Mouse (Mus musculus) lung, embryonic 15.5 days (tissue): Measurements from ENCODE around the gene Foxm1. TPM values are rescaled to one million over a fixed set of nuclear protein-coding genes. Genes with fewer than 3 reads are reported as not detected.
"Not testable (repeated sequence)": the region's sequence is repeated elsewhere in the genome, so short reads cannot be mapped to it uniquely, and the experiment has no call there.

ENCODE experiments used
- ATAC-seq: fragments of 200-750 bp; cut with Nextera tagmentation; 2 replicates; pipeline ENCODE4 v1.8.0; 2017; ENCODE audit warnings: moderate number of reproducible peaks, borderline replicate concordance; ENCODE audit not compliant: low FRiP score, low TSS enrichment; ENCODE audit errors: extremely low read depth
- H3K27ac ChIP-seq: fragments of 300-500 bp; sonication (generic); 2 replicates; pipeline ENCODE4 v1.5.1; 2015; ENCODE audit warnings: moderate library complexity, mild to moderate bottlenecking, inconsistent platforms
- H3K27me3 ChIP-seq: fragments of 300-500 bp; sonication (generic); 2 replicates; pipeline ENCODE4 v1.6.1; 2015; ENCODE audit warnings: inconsistent platforms
- H3K36me3 ChIP-seq: fragments of 300-500 bp; sonication (generic); 2 replicates; pipeline ENCODE4 v1.6.1; 2015; ENCODE audit warnings: inconsistent platforms
- H3K4me1 ChIP-seq: fragments of 300-500 bp; sonication (generic); 2 replicates; pipeline ENCODE4 v1.6.1; 2015; ENCODE audit warnings: inconsistent platforms
- H3K4me2 ChIP-seq: fragments of 300-500 bp; sonication (generic); 2 replicates; pipeline ENCODE4 v1.6.1; 2015; ENCODE audit warnings: inconsistent platforms, mild to moderate bottlenecking, moderate library complexity
- H3K4me3 ChIP-seq: fragments of 300-500 bp; sonication (generic); 2 replicates; pipeline ENCODE4 v1.5.1; 2015; ENCODE audit warnings: mild to moderate bottlenecking, inconsistent platforms
- H3K9ac ChIP-seq: fragments of 300-500 bp; sonication (generic); 2 replicates; pipeline ENCODE4 v1.6.1; 2015; ENCODE audit warnings: inconsistent platforms
- H3K9me3 ChIP-seq: fragments of 300-500 bp; sonication (generic); 2 replicates; pipeline ENCODE4 v1.6.1; 2016; ENCODE audit warnings: inconsistent platforms
- WGBS: fragments of 180-500 bp; shearing (Covaris S2); methylation state at CpG from one replicate; pipeline ENCODE4 v1.1.7; 2015; 5-methylcytosine and 5-hydroxymethylcytosine counted together
- polyA plus RNA-seq: library from polyadenylated mRNA; unstranded; fragments of >200 nt; fragmentation: Nextera tagmentation; extraction: Ambion mirVana; gene quantifications from 2 replicates; pipeline ENCODE4 v1.2.1, GENCODE M21; 2015

Foxm1 gene
- polyA plus RNA-seq, 1 experiment from 2014 or later, result 41.1 TPM

DNA sequence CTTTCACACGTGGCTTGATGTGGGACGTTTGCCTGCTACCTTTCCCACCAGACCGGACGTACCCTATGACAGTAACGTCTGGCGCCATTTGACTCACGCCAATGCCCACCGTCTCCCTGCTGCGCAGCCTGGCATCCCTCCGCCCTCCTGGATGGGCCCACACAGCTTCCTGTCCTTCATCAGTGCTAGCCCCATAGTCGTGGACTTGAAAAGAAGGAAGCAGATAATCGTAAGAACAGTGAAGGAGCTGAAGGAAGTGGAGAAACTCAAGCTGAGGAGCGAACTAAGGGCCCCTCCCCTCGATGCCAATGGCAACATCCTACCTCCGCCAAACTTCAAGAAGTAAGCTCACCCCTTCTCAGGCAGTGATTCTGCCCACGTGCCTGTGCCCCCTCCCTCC is 16.9 kb downstream of the Foxm1 start:
- no peak overlapping the region for H3K27ac ChIP-seq
- no peaks in the 10 kb centered on the region for H3K27me3 ChIP-seq
- no peak overlapping the region for H3K9ac ChIP-seq
- no peaks in the 10 kb centered on the region for H3K9me3 ChIP-seq
- H3K4me1 ChIP-seq, result peaks cover 3% of the 10 kb centered on the region; the same call in 1 of the 2 replicates
- H3K4me3 ChIP-seq, result no peak overlapping the region
- no peak for ATAC-seq
- peaks cover 15% of the 10 kb centered on the region for H3K36me3 ChIP-seq
- no peak overlapping the region for H3K4me2 ChIP-seq
- 78% methylated on average over 16 of the region's 16 CpGs for WGBS

DNA sequence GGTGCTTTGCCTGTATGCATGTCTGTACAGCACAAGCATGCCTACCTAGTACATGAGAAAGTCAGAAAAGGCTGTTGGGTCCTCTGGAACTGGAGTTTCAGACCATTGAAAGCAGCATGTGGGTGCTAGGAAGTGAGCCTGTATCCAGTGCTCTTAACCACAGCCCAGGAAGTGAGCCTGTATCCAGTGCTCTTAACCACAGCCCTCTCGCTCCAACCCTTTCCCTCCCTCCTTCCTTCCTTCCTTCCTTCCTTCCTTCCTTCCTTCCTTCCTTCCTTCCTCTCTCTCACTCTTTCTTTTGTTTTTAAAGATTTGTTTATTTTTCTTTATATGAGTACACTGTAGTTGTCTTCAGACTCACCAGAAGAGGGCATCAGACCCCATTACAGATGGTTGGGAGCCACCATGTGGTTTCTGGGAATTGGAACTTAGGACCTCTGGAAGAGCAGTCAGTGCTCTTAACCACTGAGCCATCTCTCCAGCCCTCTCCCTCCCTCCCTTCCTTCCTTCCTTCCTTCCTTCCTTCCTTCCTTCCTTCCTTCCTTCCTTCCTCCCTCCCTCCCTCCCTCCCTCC is 17.9 kb downstream of the Foxm1 start:
- not testable (repeated sequence) for H3K36me3 ChIP-seq, H3K27me3 ChIP-seq, H3K4me1 ChIP-seq, H3K4me2 ChIP-seq, H3K27ac ChIP-seq, H3K9me3 ChIP-seq, ATAC-seq, H3K9ac ChIP-seq, H3K4me3 ChIP-seq
- 63% methylated on average over 1 of the region's 1 CpGs for WGBS

DNA sequence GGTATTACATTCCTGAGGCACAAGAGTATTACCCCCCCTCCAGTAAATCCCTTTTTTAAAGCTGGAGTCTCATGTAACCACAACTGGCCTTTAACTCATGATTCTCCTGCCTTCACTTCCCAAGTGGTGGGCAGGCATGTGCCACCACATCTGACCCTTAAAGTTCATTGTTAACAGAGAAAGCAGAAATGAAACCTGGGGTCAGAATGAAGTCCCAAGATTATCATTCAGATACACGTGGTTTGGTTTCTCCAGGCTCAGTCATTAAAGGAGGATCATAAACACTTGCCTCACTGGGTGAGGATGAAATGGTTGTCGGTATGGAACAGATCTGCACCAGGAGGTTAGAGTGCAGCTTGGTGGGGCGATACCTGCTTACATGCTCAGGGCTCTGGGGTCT is 18.5 kb downstream of the Foxm1 start:
- WGBS, result 66% methylated on average over 3 of the region's 3 CpGs
- H3K27me3 ChIP-seq, result no peaks in the 10 kb centered on the region
- no peak overlapping the region for H3K4me3 ChIP-seq
- no peak for ATAC-seq
- H3K4me2 ChIP-seq, result no peak overlapping the region
- H3K36me3 ChIP-seq, result peaks cover 3% of the 10 kb centered on the region; the same call in 1 of the 2 replicates
- no peak overlapping the region for H3K9ac ChIP-seq
- H3K4me1 ChIP-seq, result no peaks in the 10 kb centered on the region
- H3K9me3 ChIP-seq, result no peaks in the 10 kb centered on the region
- no peak overlapping the region for H3K27ac ChIP-seq

DNA sequence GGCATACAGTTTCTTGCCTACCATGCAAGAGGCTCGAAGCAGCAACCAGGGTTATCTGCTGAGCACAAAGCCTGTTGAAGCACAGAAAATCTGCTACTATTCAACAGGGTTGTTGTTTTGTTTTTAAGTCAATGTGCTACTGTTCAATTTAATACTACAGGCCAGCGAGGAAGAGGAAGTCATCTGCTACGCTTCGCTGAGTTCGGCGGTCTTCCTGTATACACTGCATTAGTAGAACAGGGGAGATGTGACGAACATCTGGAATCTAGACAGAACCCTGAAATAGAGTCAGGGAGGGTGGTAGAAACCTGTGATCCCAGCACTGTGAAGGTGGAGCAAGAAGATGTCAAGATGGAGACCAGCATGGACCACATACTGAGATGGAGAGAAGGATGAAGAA is 21.0 kb downstream of the Foxm1 start:
- H3K9ac ChIP-seq, result no peak overlapping the region
- ATAC-seq, result no peak
- no peak overlapping the region for H3K27ac ChIP-seq
- no peak overlapping the region for H3K4me2 ChIP-seq
- H3K36me3 ChIP-seq, result no peaks in the 10 kb centered on the region
- no peaks in the 10 kb centered on the region for H3K9me3 ChIP-seq
- H3K4me1 ChIP-seq, result no peaks in the 10 kb centered on the region
- H3K4me3 ChIP-seq, result no peak overlapping the region
- H3K27me3 ChIP-seq, result no peaks in the 10 kb centered on the region
- 72% methylated on average over 7 of the region's 7 CpGs for WGBS

DNA sequence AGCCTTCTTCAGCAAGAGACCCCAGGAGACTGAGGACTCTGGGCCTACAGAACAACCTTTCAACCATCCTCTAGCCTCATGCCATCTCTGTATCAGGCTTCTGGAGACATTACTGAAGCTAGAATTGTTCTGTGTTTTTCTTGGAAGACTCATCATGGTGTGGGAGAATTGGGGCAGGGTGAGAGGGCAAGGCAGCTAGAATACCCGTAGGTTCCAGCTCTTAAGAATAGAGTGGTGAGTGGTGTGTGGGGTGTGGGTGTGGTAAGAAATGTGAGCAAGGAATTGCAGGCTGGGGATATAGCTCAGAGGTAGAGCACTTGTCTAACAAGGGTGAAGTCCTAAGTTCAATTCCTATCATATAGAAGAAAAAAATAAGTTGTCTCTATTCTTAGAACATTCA is 22.3 kb downstream of the Foxm1 start:
- no peaks in the 10 kb centered on the region for H3K9me3 ChIP-seq
- no peaks in the 10 kb centered on the region for H3K36me3 ChIP-seq
- no peak overlapping the region for H3K4me2 ChIP-seq
- ATAC-seq, result no peak
- no peak overlapping the region for H3K4me3 ChIP-seq
- H3K27me3 ChIP-seq, result no peaks in the 10 kb centered on the region
- H3K27ac ChIP-seq, result no peak overlapping the region
- H3K4me1 ChIP-seq, result no peaks in the 10 kb centered on the region
- 52% methylated on average over 1 of the region's 1 CpGs for WGBS
- no peak overlapping the region for H3K9ac ChIP-seq

DNA sequence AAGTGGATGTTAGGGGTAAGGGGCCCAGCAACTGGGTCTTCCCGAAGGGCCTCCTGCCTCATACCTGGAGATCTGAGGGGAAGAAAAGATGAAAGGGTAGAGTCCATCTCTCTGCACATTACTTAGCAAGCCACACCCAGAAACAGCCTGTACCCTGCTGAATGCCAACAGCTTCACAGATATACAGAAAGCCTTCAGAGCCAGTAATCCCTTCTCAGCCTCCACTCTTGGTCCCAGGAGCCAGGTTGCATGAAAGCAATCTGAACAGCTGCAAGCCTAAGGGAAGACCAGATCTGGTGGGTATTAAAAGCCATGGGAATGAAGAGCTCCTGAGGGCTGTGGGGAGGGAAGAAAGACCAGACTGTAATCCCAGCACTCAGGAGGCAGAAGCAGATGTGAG is 26.4 kb downstream of the Foxm1 start:
- Histone ChIP-seq H3K4me3 (no peak overlapping the region), H3K9me3 (no peaks in the 10 kb centered on the region), H3K27ac (no peak overlapping the region), H3K4me2 (no peak overlapping the region), H3K27me3 (no peaks in the 10 kb centered on the region), H3K4me1 (no peaks in the 10 kb centered on the region), H3K36me3 (no peaks in the 10 kb centered on the region), H3K9ac (no peak overlapping the region)
- 94% methylated on average over 1 of the region's 1 CpGs for WGBS
- no peak for ATAC-seq

DNA sequence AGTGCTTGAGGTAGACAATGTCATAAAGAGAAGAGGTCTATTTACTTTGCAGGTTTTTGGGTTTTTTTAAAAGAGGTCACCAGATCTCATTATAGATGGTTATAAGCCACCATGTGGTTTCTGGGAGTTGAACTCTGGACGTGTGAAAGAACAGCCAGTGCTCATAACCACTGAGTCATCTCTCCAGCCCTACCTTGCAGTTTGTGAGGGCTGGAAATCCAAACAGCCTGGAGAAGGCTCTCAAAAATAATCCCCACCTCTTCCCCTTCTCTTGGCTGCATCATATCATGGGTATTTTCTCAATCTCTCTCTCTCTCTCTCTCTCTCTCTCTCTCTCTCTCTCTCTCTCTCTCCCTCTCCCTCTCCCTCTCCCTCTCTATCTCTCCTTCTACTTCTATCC is 27.9 kb downstream of the Foxm1 start:
- 33% methylated on average over 1 of the region's 1 CpGs for WGBS
- no peak overlapping the region for H3K4me2 ChIP-seq
- H3K36me3 ChIP-seq, result no peaks in the 10 kb centered on the region
- H3K9me3 ChIP-seq, result no peaks in the 10 kb centered on the region
- H3K4me1 ChIP-seq, result no peaks in the 10 kb centered on the region
- H3K9ac ChIP-seq, result no peak overlapping the region
- no peak for ATAC-seq
- no peaks in the 10 kb centered on the region for H3K27me3 ChIP-seq
- H3K4me3 ChIP-seq, result no peak overlapping the region
- no peak overlapping the region for H3K27ac ChIP-seq

DNA sequence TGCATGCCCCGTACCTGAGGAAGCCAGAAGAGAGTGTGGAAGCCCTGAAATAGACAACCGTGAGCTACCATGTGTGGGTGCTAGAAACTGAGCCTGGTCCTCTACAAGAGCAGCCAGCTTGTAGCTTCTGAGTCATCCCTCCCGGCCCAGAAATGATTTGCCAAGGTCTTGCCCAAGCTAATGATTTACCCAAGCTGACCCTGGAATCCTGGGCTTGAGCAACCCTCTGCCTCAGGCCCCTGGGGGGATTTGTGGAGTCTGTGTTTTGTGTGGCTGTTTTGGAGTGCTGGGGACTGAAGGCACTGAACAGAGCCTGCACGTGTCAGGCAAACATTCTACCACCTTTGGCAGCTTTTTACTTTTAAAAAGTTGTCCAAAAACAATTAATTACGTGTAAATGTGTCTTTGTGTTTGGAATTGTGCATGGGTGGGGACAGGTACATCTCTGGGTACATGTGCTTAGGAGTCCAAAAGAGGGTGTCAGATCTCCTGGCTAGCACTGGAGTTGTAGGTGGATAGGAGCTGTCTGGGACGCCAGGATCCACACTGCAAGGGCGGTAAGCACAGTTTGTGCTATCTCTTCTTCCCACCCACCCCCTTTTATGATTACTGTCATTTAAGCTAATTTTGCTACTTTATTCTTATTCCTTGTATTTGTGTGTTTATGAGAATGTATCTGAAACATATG is 35.0 kb downstream of the Foxm1 start:
- no peaks in the 10 kb centered on the region for H3K9me3 ChIP-seq
- no peaks in the 10 kb centered on the region for H3K27me3 ChIP-seq
- no peak overlapping the region for H3K4me2 ChIP-seq
- no peak overlapping the region for H3K4me3 ChIP-seq
- no peaks in the 10 kb centered on the region for H3K36me3 ChIP-seq
- ATAC-seq, result no peak
- no peak overlapping the region for H3K9ac ChIP-seq
- WGBS, result 70% methylated on average over 7 of the region's 7 CpGs
- peaks cover 13% of the 10 kb centered on the region for H3K4me1 ChIP-seq
- no peak overlapping the region for H3K27ac ChIP-seq

DNA sequence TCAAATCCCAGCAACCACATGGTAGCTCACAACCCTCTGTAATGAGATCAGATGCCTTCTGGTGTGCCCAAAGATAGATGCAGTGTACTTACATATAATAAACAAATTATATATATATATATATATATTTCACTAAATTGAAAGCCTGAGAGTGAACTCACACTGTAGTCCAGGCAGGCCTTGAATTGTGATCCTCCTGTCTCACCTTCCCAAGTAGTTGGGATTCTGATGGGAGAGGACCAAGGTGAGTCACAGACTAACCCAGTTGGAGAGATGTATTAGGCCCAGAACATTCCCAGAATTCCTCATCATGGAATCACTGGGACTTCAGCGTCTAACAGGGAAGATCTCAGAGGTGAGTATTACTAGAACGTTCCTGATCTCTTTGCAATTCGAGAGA is 36.2 kb downstream of the Foxm1 start, which contains the start of gene Nrip2:
Gene Nrip2, plus strand, starts transcription at position 301 of the 400 bp plus-strand sequence.
- 63% methylated on average over 3 of the region's 3 CpGs for WGBS
- no peak within 1 kb of the TSS for H3K27ac ChIP-seq

DNA sequence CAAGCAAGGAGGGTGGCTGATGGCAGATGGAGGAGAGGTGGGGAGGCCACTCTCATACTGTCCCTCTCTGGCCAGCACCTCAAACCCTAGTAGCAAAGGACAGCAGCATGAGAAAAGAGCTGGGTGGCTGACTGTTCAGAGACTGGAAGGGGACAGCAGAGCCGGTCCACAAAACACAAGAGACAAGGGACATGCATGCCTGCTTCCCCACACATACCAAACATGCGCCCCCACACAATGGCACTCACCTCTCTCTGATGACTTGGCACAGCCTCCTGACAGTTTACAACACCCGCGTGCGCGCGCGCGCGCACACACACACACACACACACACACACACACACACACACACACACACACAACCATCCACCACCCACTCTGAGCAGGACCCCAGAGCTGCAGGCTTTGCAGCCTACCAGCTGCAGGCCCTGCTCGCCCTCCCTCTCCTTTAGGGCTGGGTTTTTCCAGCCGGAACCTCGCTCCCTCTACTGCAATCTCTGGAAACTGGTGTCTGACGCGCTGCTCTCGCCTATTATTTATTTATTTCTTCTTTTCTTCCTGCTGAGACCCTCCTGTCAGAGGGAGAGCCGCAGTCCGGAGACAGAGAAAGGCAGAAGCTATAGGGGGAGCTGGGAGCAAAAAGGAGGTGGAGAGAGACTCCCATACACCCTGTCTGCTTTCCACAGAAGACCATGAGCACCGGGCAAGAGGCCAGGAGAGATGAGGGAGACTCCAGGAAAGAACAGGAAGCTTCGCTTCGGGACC is 36.8 kb downstream of the Foxm1 start:
- Histone ChIP-seq H3K36me3 (no peaks in the 10 kb centered on the region), H3K9ac (0 out of 2 replicates have a peak overlapping the region, but pooled peaks have one; percentile 4), H3K4me3 (peak overlapping the region; percentile 26), H3K27me3 (no peaks in the 10 kb centered on the region), H3K9me3 (no peaks in the 10 kb centered on the region), H3K4me1 (peaks cover 13% of the 10 kb centered on the region), H3K27ac (no peak overlapping the region), H3K4me2 (peak overlapping the region; percentile 55)
- ATAC-seq, result peak; percentile 77; the same call in 1 of the 2 replicates
- WGBS, result 38% methylated on average over 21 of the region's 21 CpGs

More for the DNA sequence above, 36.2 kb downstream of the Foxm1 start, which contains the start of gene Nrip2:
- no peak for ATAC-seq
- Histone ChIP-seq H3K9ac (0 out of 2 replicates have a peak within 1 kb of the TSS, but pooled peaks have one; percentile 4), H3K27me3 (no peaks in the 10 kb centered on the region), H3K4me2 (peak within 1 kb of the TSS; percentile 55), H3K9me3 (no peaks in the 10 kb centered on the region), H3K36me3 (no peaks in the 10 kb centered on the region), H3K4me1 (peaks cover 13% of the 10 kb centered on the region), H3K4me3 (peak within 1 kb of the TSS; percentile 26)

DNA sequence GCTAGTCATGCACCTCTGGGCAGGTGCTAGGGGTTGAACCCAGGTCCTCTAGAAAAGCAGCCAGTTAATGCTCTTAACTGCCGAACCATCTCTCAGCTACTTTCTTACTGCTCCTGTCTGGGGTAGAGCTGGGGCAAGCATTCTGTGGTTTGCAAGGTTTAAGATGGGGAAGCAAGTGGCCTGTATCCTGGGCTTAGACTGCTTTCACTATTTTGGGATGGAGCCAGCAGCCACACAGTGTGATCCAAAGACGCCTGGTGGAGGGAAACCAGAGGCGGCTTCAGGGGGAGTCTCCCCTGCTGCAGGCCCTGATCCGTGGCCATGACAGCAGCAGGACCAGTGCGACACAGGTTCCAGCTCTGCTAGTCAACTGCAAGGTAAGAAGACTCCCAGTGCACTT is 41.9 kb downstream of the Foxm1 start:
- Histone ChIP-seq H3K36me3 (peaks cover 23% of the 10 kb centered on the region; the same call in 1 of the 2 replicates), H3K4me3 (no peak overlapping the region), H3K9ac (no peak overlapping the region), H3K27ac (no peak overlapping the region), H3K27me3 (no peaks in the 10 kb centered on the region), H3K4me2 (no peak overlapping the region), H3K9me3 (no peaks in the 10 kb centered on the region), H3K4me1 (peaks cover 8% of the 10 kb centered on the region)
- 54% methylated on average over 5 of the region's 5 CpGs for WGBS
- ATAC-seq, result no peak
